ENCODE assay signal across 16 mouse cellular contexts in genomic region chr11:108153997-108154841, GRCm38 (mm10).
DNase-seq lines count a peak whose midpoint lies in the region; ATAC-seq and TF ChIP-seq lines count a peak whose summit lies in the region.
"Had no signal": no experiment of that assay in that cellular context is flagged by ENCODE, and none has a peak within 500 bp of the region (broad histone marks: within the 10 kb centered on the region; RNA-seq: fewer than 3 reads in every experiment).

No protein-coding gene starts in this region.

- ATAC-seq in lung, postnatal 0 days = peak; percentile 44; the same call in 1 of the 2 replicates
- peak; percentile 53 for ATAC-seq in neutrophil, adult 5-6 weeks (ENCODE audit: extremely low read depth, insufficient number of reproducible peaks, low FRiP score, poor library complexity, severe bottlenecking)
- no peak for ATAC-seq in frontal cortex, adult (ENCODE audit: low TSS enrichment)

- DNase-seq in kidney, adult 9 months = peak; percentile 19
- no peak for DNase-seq in kidney, postnatal 25 days
- DNase-seq in lung, postnatal 0 days (ENCODE audit: low spot score) = no peak
- no peak for DNase-seq in lung, postnatal 14 days
- DNase-seq in B cell, adult 2 months = peak; percentile 64 to 71
- DNase-seq: cerebellum, adult 9-10 months; gastrocnemius, postnatal 25 days; heart, postnatal 36 days; kidney, adult 8-10 months; liver, embryonic 13.5 days; right cerebral cortex, postnatal 14 days; thymus, postnatal 4 days had no signal

- WGBS in lung, postnatal 0 days = 67% methylated on average over 9 of the region's 9 CpGs

- no peak overlapping the region for H3K4me2 ChIP-seq in lung, postnatal 0 days (replicated peaks; ENCODE audit: low read depth, low read length)
- H3K4me2 ChIP-seq: heart, embryonic 12.5 days; liver, embryonic 13.5 days; neural tube, embryonic 12.5 days had no signal

- H3K27ac ChIP-seq in lung, postnatal 0 days (ENCODE audit: low read length) = no peak overlapping the region
- H3K27ac ChIP-seq: liver, embryonic 13.5 days; neural tube, embryonic 12.5 days had no signal

- no peaks in the 10 kb centered on the region for H3K9me3 ChIP-seq in lung, postnatal 0 days (ENCODE audit: low read length)
- H3K9me3 ChIP-seq: liver, embryonic 13.5 days had no signal

- H3K9ac ChIP-seq in lung, postnatal 0 days (replicated peaks; ENCODE audit: low read depth) = no peak overlapping the region
- H3K9ac ChIP-seq: heart, embryonic 12.5 days; liver, embryonic 13.5 days; neural tube, embryonic 12.5 days had no signal

- no peaks in the 10 kb centered on the region for H3K36me3 ChIP-seq in lung, postnatal 0 days (ENCODE audit: insufficient read depth, low read length)
- H3K36me3 ChIP-seq: heart, embryonic 12.5 days; liver, embryonic 13.5 days; neural tube, embryonic 12.5 days had no signal

- no peak overlapping the region for H3K4me3 ChIP-seq in lung, postnatal 0 days (ENCODE audit: low read depth, low read length)
- H3K4me3 ChIP-seq: heart, embryonic 12.5 days; liver, embryonic 13.5 days; neural tube, embryonic 12.5 days had no signal

- TF ChIP-seq EP300 in lung, postnatal 0 days (IDR thresholded peaks at IDR 0.05) = no peak

- TF ChIP-seq CTCF in lung, postnatal 0 days (IDR thresholded peaks at IDR 0.05) = no peak

- no peaks in the 10 kb centered on the region; the same call in 1 of the 2 replicates for H3K4me1 ChIP-seq in lung, postnatal 0 days (ENCODE audit: insufficient read depth, low read depth, low read length)

- no peaks in the 10 kb centered on the region for H3K27me3 ChIP-seq in lung, postnatal 0 days (replicated peaks; ENCODE audit: insufficient read depth, low read length)
- H3K27me3 ChIP-seq: heart, embryonic 12.5 days; neural tube, embryonic 12.5 days had no signal

Comparison
In these comparisons a context has a peak if more than half of its experiments do, and no peak if none do; other contexts are left out.
1. DNase-seq: peak in kidney, adult 9 months (single experiment) and B cell, adult 2 months (2 of 2); none in kidney, postnatal 25 days (0 of 2), lung, postnatal 0 days (single experiment) and lung, postnatal 14 days (single experiment).